Mouse (Mus musculus) small intestine, adult 2 months (tissue): ENCODE data around the gene Stpg2.

ENCODE experiments used
- CTCF ChIP-seq: fragments of 200-500 bp; IDR thresholded peaks from 2 replicates; pipeline ENCODE4 v1.5.1; 2012; ENCODE audit warnings: low read depth, mild to moderate bottlenecking, control low read depth, inconsistent platforms, low read length, moderate library complexity, mixed read lengths; ENCODE audit not compliant: insufficient replicate concordance, insufficient read length; ENCODE audit errors: extremely low read depth
- POLR2A ChIP-seq: fragments of 200-500 bp; IDR thresholded peaks from 2 replicates; pipeline ENCODE4 v1.6.1; 2012; ENCODE audit warnings: low read depth, mild to moderate bottlenecking, control low read depth, inconsistent platforms, low read length, moderate library complexity

DNA sequence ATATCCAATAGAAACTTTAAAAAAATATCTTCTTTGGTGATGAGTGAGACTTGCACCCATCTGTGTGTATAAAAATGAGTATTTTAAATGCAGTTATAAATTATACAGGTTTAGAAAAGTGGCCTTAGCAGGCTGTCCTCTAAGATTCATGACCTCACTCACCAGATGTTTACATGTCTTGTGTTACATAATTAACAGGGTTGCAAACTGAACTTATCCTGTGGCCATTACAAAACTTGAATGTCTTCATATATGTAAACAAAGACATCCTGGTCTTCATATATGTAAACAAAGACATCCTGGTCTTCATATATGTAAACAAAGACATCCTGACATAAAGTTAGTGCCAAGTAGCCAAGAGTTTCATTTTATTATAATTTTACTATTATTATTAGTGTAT, 375.8 kb downstream of the Stpg2 start:
- TF ChIP-seq CTCF (no peak), POLR2A (no peak)
